In genomic region chr14:40958083-40958985, GRCm38 (mm10) we compare ENCODE assay signal across 8 mouse cellular contexts. TPM values are rescaled to one million over a fixed set of nuclear protein-coding genes. Genes with fewer than 3 reads are reported as not detected.
DNase-seq lines count a peak whose midpoint lies in the region; ATAC-seq and TF ChIP-seq lines count a peak whose summit lies in the region.

No protein-coding gene starts in this region.

- no peak overlapping the region for H3K4me3 ChIP-seq in cortical plate, adult 2 months (ENCODE audit: insufficient read depth, low read length)
- H3K4me3 ChIP-seq in heart, adult 2 months = no peak overlapping the region
- no peak overlapping the region for H3K4me3 ChIP-seq in stomach, postnatal 0 days (ENCODE audit: low read depth, low read length)

- peak; percentile 35 for DNase-seq in ovary, adult 18-20 months (ENCODE audit: low spot score)
- no peak for DNase-seq in ovary, postnatal 14 days (ENCODE audit: low spot score)
- peak; percentile 59 to 75 for DNase-seq in heart, adult 2 months
- DNase-seq in left cerebral cortex, postnatal 14 days (ENCODE audit: low spot score in 2 of 2) = peak; percentile 82 to 87
- no peak for DNase-seq in stomach, postnatal 0 days (ENCODE audit: low spot score)
- no peak for DNase-seq in T-cell, adult 2 months (ENCODE audit: low spot score)

- peaks cover 28% of the 10 kb centered on the region for H3K4me1 ChIP-seq in cortical plate, adult 2 months (ENCODE audit: control insufficient read depth, insufficient read depth, low read length)
- peaks cover 44% of the 10 kb centered on the region for H3K4me1 ChIP-seq in heart, adult 2 months (ENCODE audit: control insufficient read depth, insufficient read depth, low read length)
- peaks cover 29% of the 10 kb centered on the region for H3K4me1 ChIP-seq in stomach, postnatal 0 days (replicated peaks; ENCODE audit: control insufficient read depth, insufficient read depth)

- peaks cover 10% of the 10 kb centered on the region for H3K36me3 ChIP-seq in heart, adult 2 months (ENCODE audit: control insufficient read depth, insufficient read depth, low read length)
- no peaks in the 10 kb centered on the region for H3K36me3 ChIP-seq in stomach, postnatal 0 days (ENCODE audit: control insufficient read depth, insufficient read depth, low read length)

- TF ChIP-seq EP300 in heart, adult 2 months (IDR thresholded peaks at IDR 0.05; ENCODE audit: insufficient read depth, low read depth, low read length) = peak; percentile 67; the same call in 1 of the 2 replicates
- TF ChIP-seq EP300 in stomach, postnatal 0 days (optimal IDR thresholded peaks at IDR 0.05) = no peak

- H3K27me3 ChIP-seq in heart, adult 2 months (ENCODE audit: control insufficient read depth, insufficient read depth, low read length) = no peaks in the 10 kb centered on the region
- H3K27me3 ChIP-seq in stomach, postnatal 0 days (ENCODE audit: control insufficient read depth, insufficient read depth, low read length) = no peaks in the 10 kb centered on the region

- 0 out of 2 replicates have a peak overlapping the region, but pooled peaks have one; percentile 3 for H3K9ac ChIP-seq in heart, adult 2 months (ENCODE audit: low read depth, low read length)
- H3K9ac ChIP-seq in stomach, postnatal 0 days (ENCODE audit: low read length) = no peak overlapping the region

- H3K4me2 ChIP-seq in stomach, postnatal 0 days (replicated peaks; ENCODE audit: low read depth) = no peak overlapping the region; the same call in 1 of the 2 replicates

- no peaks in the 10 kb centered on the region for H3K9me3 ChIP-seq in stomach, postnatal 0 days (ENCODE audit: control insufficient read depth, low read length)

- TF ChIP-seq POLR2A in cortical plate, adult 2 months (IDR thresholded peaks at IDR 0.05; ENCODE audit: extremely low read depth, insufficient read depth, low read length) = 0 out of 2 replicates have a peak, but pooled peaks have one; percentile 18
- no peak for TF ChIP-seq POLR2A in heart, adult 2 months (IDR thresholded peaks at IDR 0.05; ENCODE audit: insufficient read depth, low read depth, low read length)

- H3K27ac ChIP-seq in cortical plate, adult 2 months (ENCODE audit: insufficient read depth, low read length) = peak overlapping the region; percentile 66
- H3K27ac ChIP-seq in heart, adult 2 months = peak overlapping the region; percentile 93
- peak overlapping the region; percentile 83 for H3K27ac ChIP-seq in stomach, postnatal 0 days (replicated peaks)

- 0 out of 2 replicates have a peak, but pooled peaks cover 7% of the 10 kb centered on the region for H3K79me2 ChIP-seq in heart, adult 2 months (replicated peaks; ENCODE audit: control insufficient read depth, insufficient read depth, low read length)

- ATAC-seq in megakaryocyte progenitor cell, adult 5-6 weeks (replicated peaks; ENCODE audit: poor library complexity) = peak; percentile 53
- ATAC-seq in stomach, postnatal 0 days (ENCODE audit: low FRiP score, low TSS enrichment) = peak; percentile 15; the same call in 1 of the 2 replicates

- intact Hi-C loops in heart, adult 2 months (cut with DNase I) = loop anchor here (2.0 kb wide), 1 partner anchor 34 kb away; no protein-coding TSS in a partner anchor
- intact Hi-C loops in left cerebral cortex, postnatal 14 days (cut with DNase I) = no loop called here

- no peak for TF ChIP-seq CTCF in cortical plate, adult 2 months (IDR thresholded peaks at IDR 0.05; ENCODE audit: extremely low read depth, insufficient read depth, low read length)
- TF ChIP-seq CTCF in heart, adult 2 months (IDR thresholded peaks at IDR 0.05) = no peak
- TF ChIP-seq CTCF in stomach, postnatal 0 days (IDR thresholded peaks at IDR 0.05; ENCODE audit: low read depth) = no peak

- 29% methylated on average over 4 of the region's 4 CpGs for WGBS in heart, adult 2 months
- WGBS in stomach, postnatal 0 days = 23% methylated on average over 4 of the region's 4 CpGs

RNA-seq across cellular contexts. Expression of gene Tspan14, which starts 8.3 kb away (rescaled TPM):
- polyA plus RNA-seq in cortical plate, adult 2 months (2012; rRNA removed) = 60.9 and 61.0 TPM in 2 replicates
- 10 to 100 TPM; 11.8 to 18.6 TPM for total RNA-seq in heart, adult 2 months (2021)
- polyA plus RNA-seq in heart, adult 2 months (2012; rRNA removed) = 25.7 and 26.4 TPM in 2 replicates
- 10 to 100 TPM; 57.8 to 70.3 TPM for total RNA-seq in left cerebral cortex, postnatal 14 days (2021)
- total RNA-seq in megakaryocyte progenitor cell, adult 5-6 weeks (2015) = 30.7 and 36.6 TPM in 2 replicates
- total RNA-seq in megakaryocyte progenitor cell, adult 5-6 weeks (2017) = 35.6 and 42.0 TPM in 2 replicates
- polyA plus RNA-seq in stomach, postnatal 0 days (2015; fragmentation: Nextera tagmentation; extraction: Ambion mirVana) = 38.1 and 38.8 TPM in 2 replicates

RNA-seq across cellular contexts. Expression of gene Fam213a, which starts 55.3 kb away (rescaled TPM):
- 123 and 125 TPM in 2 replicates for polyA plus RNA-seq in cortical plate, adult 2 months (2012; rRNA removed)
- total RNA-seq in heart, adult 2 months (2021) = 10 to 100 TPM; 27.1 to 32.4 TPM
- 13.5 and 16.6 TPM in 2 replicates for polyA plus RNA-seq in heart, adult 2 months (2012; rRNA removed)
- 100 to 1,000 TPM; 103 to 105 TPM for total RNA-seq in left cerebral cortex, postnatal 14 days (2021)
- total RNA-seq in megakaryocyte progenitor cell, adult 5-6 weeks (2015) = 10.8 and 20.4 TPM in 2 replicates
- total RNA-seq in megakaryocyte progenitor cell, adult 5-6 weeks (2017) = 8.7 and 15.3 TPM in 2 replicates
- polyA plus RNA-seq in stomach, postnatal 0 days (2015; fragmentation: Nextera tagmentation; extraction: Ambion mirVana) = 32.4 and 34.5 TPM in 2 replicates

Comparison
In these comparisons a context has a peak if more than half of its experiments do, and no peak if none do; other contexts are left out.
1. DNase-seq: peak in ovary, adult 18-20 months (single experiment), heart, adult 2 months (2 of 2) and left cerebral cortex, postnatal 14 days (2 of 2); none in ovary, postnatal 14 days (single experiment), stomach, postnatal 0 days (single experiment) and T-cell, adult 2 months (single experiment).
2. Peak in every context shown above with its lines, with median percentiles within 50 percentile points of each other: H3K27ac ChIP-seq.